Mouse (Mus musculus) stomach, postnatal 0 days (tissue): Measurements from ENCODE around the gene Vapa. TPM values are rescaled to one million over a fixed set of nuclear protein-coding genes. Genes with fewer than 3 reads are reported as not detected.

Source experiments
- ATAC-seq: fragments of 200-750 bp; cut with Nextera tagmentation; 2 replicates; pipeline ENCODE4 v1.8.0; 2017; ENCODE audit not compliant: low FRiP score, low TSS enrichment
- DNase-seq: peaks from one replicate; pipeline ENCODE4 v3.0.0-alpha.2; 2016; ENCODE audit warnings: low spot score
- H3K27ac ChIP-seq: fragments of 300-500 bp; sonication (generic); replicated peaks from 2 replicates; pipeline ENCODE4 v1.5.1; 2014; ENCODE audit warnings: mild to moderate bottlenecking, control low read depth
- H3K27me3 ChIP-seq: fragments of 300-500 bp; sonication (generic); 2 replicates; pipeline ENCODE4 v1.6.1; 2014; ENCODE audit warnings: low read length; ENCODE audit not compliant: control insufficient read depth, insufficient read depth
- H3K36me3 ChIP-seq: fragments of 300-500 bp; sonication (generic); 2 replicates; pipeline ENCODE4 v1.6.1; 2014; ENCODE audit warnings: low read length, mixed read lengths; ENCODE audit not compliant: control insufficient read depth, insufficient read depth
- H3K4me1 ChIP-seq: fragments of 300-500 bp; sonication (generic); replicated peaks from 2 replicates; pipeline ENCODE4 v1.6.1; 2014; ENCODE audit warnings: antibody characterized with exemption; ENCODE audit not compliant: control insufficient read depth, insufficient read depth
- H3K4me2 ChIP-seq: fragments of 300-500 bp; sonication (generic); replicated peaks from 2 replicates; pipeline ENCODE4 v1.6.1; 2014; ENCODE audit warnings: low read depth, mild to moderate bottlenecking, control low read depth, moderate library complexity
- H3K4me3 ChIP-seq: fragments of 300-500 bp; sonication (generic); 2 replicates; pipeline ENCODE4 v1.5.1; 2014; ENCODE audit warnings: low read depth, low read length, control low read depth
- H3K9ac ChIP-seq: fragments of 300-500 bp; sonication (generic); 2 replicates; pipeline ENCODE4 v1.6.1; 2014; ENCODE audit warnings: mild to moderate bottlenecking, low read length, control low read depth, mixed read lengths
- H3K9me3 ChIP-seq: fragments of 300-500 bp; sonication (generic); 2 replicates; pipeline ENCODE4 v1.6.1; 2016; ENCODE audit warnings: low read length; ENCODE audit not compliant: control insufficient read depth
- CTCF ChIP-seq: IDR thresholded peaks from 2 replicates; pipeline ENCODE4 v1.5.1; 2016; ENCODE audit warnings: antibody characterized with exemption, low read depth, mild to moderate bottlenecking, moderate library complexity
- EP300 ChIP-seq: optimal IDR thresholded peaks from 2 replicates; pipeline ENCODE3; 2016; ENCODE audit warnings: antibody characterized with exemption
- WGBS: fragments of 180-500 bp; shearing (Covaris S2); extraction: QIAGEN DNeasy Blood & Tissue Kit; methylation state at CpG from one replicate; pipeline ENCODE4 v1.1.7; 2014; 5-methylcytosine and 5-hydroxymethylcytosine counted together
- polyA plus RNA-seq: library from polyadenylated mRNA; unstranded; fragments of >200 nt; fragmentation: Nextera tagmentation; extraction: Ambion mirVana; gene quantifications from 2 replicates; pipeline ENCODE4 v1.2.1, GENCODE M21; 2015

Vapa gene
- polyA plus RNA-seq, 1 experiment from 2014 or later = 203 TPM

GRCm38 (mm10) chr17:65571866-65572265 lies 41.5 kb downstream of the Vapa start:
- no peaks in the 10 kb centered on the region for H3K4me1 ChIP-seq
- ATAC-seq (no peak), DNase-seq (no peak)
- 77% methylated on average over 9 of the region's 9 CpGs for WGBS
- H3K9me3 ChIP-seq = no peaks in the 10 kb centered on the region
- no peak overlapping the region for H3K4me3 ChIP-seq
- no peaks in the 10 kb centered on the region for H3K27me3 ChIP-seq
- H3K9ac ChIP-seq = no peak overlapping the region
- no peaks in the 10 kb centered on the region for H3K36me3 ChIP-seq
- H3K27ac ChIP-seq = no peak overlapping the region
- TF ChIP-seq EP300 = no peak
- no peak for TF ChIP-seq CTCF
- H3K4me2 ChIP-seq = no peak overlapping the region

GRCm38 (mm10) chr17:65571466-65571865 lies 41.9 kb downstream of the Vapa start:
- Histone ChIP-seq H3K36me3 (no peaks in the 10 kb centered on the region), H3K4me1 (no peaks in the 10 kb centered on the region), H3K4me2 (no peak overlapping the region), H3K9ac (no peak overlapping the region), H3K4me3 (no peak overlapping the region), H3K9me3 (no peaks in the 10 kb centered on the region), H3K27ac (no peak overlapping the region), H3K27me3 (no peaks in the 10 kb centered on the region)
- no peak; the same call in 1 of the 2 replicates for ATAC-seq
- TF ChIP-seq EP300 = no peak
- TF ChIP-seq CTCF = no peak
- no peak for DNase-seq
- 73% methylated on average over 8 of the region's 8 CpGs for WGBS

- no peak for TF ChIP-seq CTCF
- no peak for TF ChIP-seq EP300
- no peaks in the 10 kb centered on the region for H3K36me3 ChIP-seq
- no peak overlapping the region for H3K4me2 ChIP-seq
- no peak overlapping the region for H3K27ac ChIP-seq
- no peak overlapping the region for H3K9ac ChIP-seq
- ATAC-seq = no peak
- no peaks in the 10 kb centered on the region for H3K4me1 ChIP-seq
- no peaks in the 10 kb centered on the region for H3K27me3 ChIP-seq
- H3K4me3 ChIP-seq = no peak overlapping the region
- H3K9me3 ChIP-seq = no peaks in the 10 kb centered on the region
- 73% methylated on average over 5 of the region's 5 CpGs for WGBS
- DNase-seq = no peak
These were observed 49.2 kb downstream of the Vapa start for GRCm38 (mm10) chr17:65564189-65564588.

- no peak for TF ChIP-seq EP300
- no peak for TF ChIP-seq CTCF
- Histone ChIP-seq H3K27ac (no peak overlapping the region), H3K36me3 (no peaks in the 10 kb centered on the region), H3K4me3 (no peak overlapping the region), H3K4me2 (no peak overlapping the region), H3K27me3 (no peaks in the 10 kb centered on the region), H3K4me1 (no peaks in the 10 kb centered on the region), H3K9me3 (no peaks in the 10 kb centered on the region), H3K9ac (no peak overlapping the region)
- ATAC-seq (no peak), DNase-seq (no peak)
- 34% methylated on average over 6 of the region's 6 CpGs for WGBS
These were observed 50.0 kb downstream of the Vapa start for GRCm38 (mm10) chr17:65563345-65563744.

- WGBS = 1% methylated on average over 5 of the region's 5 CpGs
- H3K4me3 ChIP-seq = no peak overlapping the region
- no peak overlapping the region for H3K9ac ChIP-seq
- H3K27me3 ChIP-seq = no peaks in the 10 kb centered on the region
- peak; percentile 64 for DNase-seq
- H3K9me3 ChIP-seq = no peaks in the 10 kb centered on the region
- no peaks in the 10 kb centered on the region for H3K4me1 ChIP-seq
- H3K4me2 ChIP-seq = no peak overlapping the region
- no peaks in the 10 kb centered on the region for H3K36me3 ChIP-seq
- TF ChIP-seq EP300 (no peak), CTCF (peak; percentile 86)
- no peak; the same call in 1 of the 2 replicates for ATAC-seq
- no peak overlapping the region for H3K27ac ChIP-seq
These were observed 50.6 kb downstream of the Vapa start for GRCm38 (mm10) chr17:65562761-65563160.

- Histone ChIP-seq H3K9me3 (no peaks in the 10 kb centered on the region), H3K4me3 (no peak overlapping the region), H3K4me2 (no peak overlapping the region), H3K36me3 (no peaks in the 10 kb centered on the region), H3K4me1 (no peaks in the 10 kb centered on the region), H3K27me3 (no peaks in the 10 kb centered on the region), H3K27ac (no peak overlapping the region), H3K9ac (no peak overlapping the region)
- 43% methylated on average over 6 of the region's 6 CpGs for WGBS
- TF ChIP-seq CTCF = no peak
- ATAC-seq (peak; percentile 34; the same call in 1 of the 2 replicates), DNase-seq (no peak)
These were observed 51.9 kb downstream of the Vapa start for GRCm38 (mm10) chr17:65561361-65562015.
